Mouse (Mus musculus) urinary bladder, postnatal 36 days (tissue): ENCODE measurements around the gene Patz1.

ENCODE experiments used
- DNase-seq, 2 experiments: peaks; one replicate each; pipeline ENCODE4 v3.0.0; 2022; ENCODE audit warnings: low spot score in 2 of 2, mixed read lengths in 1 of 2

The Patz1 gene

GRCm38 (mm10) chr11:3288521-3289301 lies at the start of gene Patz1:
Patz1 (plus strand) TSS chr11:3288874.
- peak; percentile 45 to 52 for DNase-seq

DNA sequence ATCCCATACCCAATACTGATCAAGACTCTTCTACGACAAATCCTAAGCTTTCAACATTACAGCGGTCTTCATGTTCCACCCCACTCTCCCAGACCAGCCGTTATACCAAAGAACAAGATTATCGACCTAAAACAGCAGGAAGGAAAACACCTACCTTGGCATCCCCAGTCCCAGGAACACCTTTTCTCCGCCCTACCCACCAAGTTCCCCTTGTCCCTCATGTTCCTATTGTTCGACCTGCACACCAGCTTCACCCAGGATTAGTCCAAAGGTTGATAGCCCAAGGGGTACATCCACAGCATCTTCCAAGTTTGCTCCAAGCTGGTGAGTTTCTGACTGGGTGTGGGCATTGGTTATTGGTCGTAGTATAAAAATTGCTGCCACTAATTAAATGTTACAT lies 46.3 kb upstream of the Patz1 start:
- no peak for DNase-seq

- DNase-seq, result no peak
These were observed 44.9 kb upstream of the Patz1 start for GRCm38 (mm10) chr11:3243771-3244170.

- no peak for DNase-seq
These were observed 41.3 kb upstream of the Patz1 start for GRCm38 (mm10) chr11:3247387-3247786.

DNA sequence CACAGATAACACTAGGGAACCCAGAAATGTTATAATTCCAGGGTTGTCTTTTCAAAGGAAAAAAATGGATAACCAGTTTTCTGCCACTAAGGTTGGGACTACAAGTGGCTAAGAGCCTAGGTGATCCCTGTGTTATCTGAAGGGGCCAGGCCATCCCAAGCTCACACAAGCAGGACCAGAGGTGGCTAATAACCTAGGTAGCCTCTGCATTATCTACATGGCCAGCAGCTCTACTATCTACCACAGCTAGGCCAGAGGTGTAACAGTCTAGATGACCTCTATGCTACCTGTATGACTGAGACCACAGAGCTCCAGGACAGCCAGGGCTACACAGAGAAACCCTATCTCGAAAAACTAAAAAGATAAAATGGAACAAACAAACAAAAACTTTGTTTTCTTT lies 29.1 kb upstream of the Patz1 start:
- DNase-seq, result no peak

- DNase-seq, result no peak
These were observed 23.2 kb upstream of the Patz1 start for GRCm38 (mm10) chr11:3265291-3266078.

- DNase-seq, result peak; percentile 84 to 93
These were observed 22.5 kb upstream of the Patz1 start, which contains the start of gene Drg1 for GRCm38 (mm10) chr11:3266079-3266685. Drg1 (minus strand) TSS chr11:3266415.

DNA sequence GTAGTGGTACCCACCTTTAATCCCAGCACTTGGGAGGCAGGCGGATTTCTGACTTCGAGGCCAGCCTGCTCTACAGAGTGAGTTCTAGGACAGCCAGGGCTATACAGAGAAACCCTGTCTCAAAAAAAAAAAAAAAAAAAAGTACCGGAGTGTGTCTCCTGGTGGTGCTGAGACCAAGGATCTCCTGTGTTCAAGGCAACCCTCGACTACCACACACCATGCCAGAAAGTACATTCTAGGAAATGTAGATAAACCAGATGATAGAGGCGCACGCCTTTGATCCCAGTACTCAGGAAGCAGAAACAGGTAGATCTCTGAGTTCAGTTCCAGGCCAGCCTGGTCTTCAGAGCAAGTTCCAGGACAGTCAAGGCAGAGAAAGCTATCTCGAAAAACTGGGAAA lies 21.5 kb upstream of the Patz1 start:
- no peak for DNase-seq

DNA sequence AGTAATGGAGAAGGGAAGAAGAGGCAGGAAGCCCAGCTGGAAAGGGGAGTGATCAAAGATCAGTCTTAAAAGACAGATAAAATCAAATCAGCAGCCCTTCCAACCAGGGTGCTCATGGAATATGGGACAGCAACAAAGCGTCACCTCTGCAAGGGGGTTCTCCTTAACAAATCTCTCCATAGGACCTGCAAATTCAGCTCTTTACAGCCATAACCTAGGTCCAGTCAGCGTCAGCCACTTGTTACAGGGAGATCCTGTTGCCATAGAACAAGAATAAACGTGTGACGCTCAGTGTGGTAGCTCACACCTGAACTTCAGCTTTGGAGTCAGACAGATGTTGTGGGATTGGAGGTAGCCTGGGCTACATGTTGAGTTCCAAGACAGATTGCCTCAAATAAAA lies 19.4 kb upstream of the Patz1 start:
- DNase-seq, result no peak

- no peak for DNase-seq
These were observed 10.3 kb upstream of the Patz1 start for GRCm38 (mm10) chr11:3278351-3278750.

GRCm38 (mm10) chr11:3279729-3280128 lies 8.9 kb upstream of the Patz1 start:
- DNase-seq, result no peak

- no peak for DNase-seq
These were observed 5.8 kb upstream of the Patz1 start for GRCm38 (mm10) chr11:3282887-3283286.

GRCm38 (mm10) chr11:3283645-3284044 lies 5.0 kb upstream of the Patz1 start:
- DNase-seq, result no peak

GRCm38 (mm10) chr11:3285940-3286339 lies 2.7 kb upstream of the Patz1 start:
- DNase-seq, result no peak

GRCm38 (mm10) chr11:3287131-3287530 lies 1.5 kb upstream of the Patz1 start:
- DNase-seq, result no peak

- DNase-seq, result no peak
These were observed 753 bp upstream of the Patz1 start for GRCm38 (mm10) chr11:3287921-3288320.

- DNase-seq, result peak in 1 of 2 experiments; percentile 64
These were observed 678 bp downstream of the Patz1 start for GRCm38 (mm10) chr11:3289302-3289802.

- peak; percentile 64 to 76 for DNase-seq
These were observed 1.3 kb downstream of the Patz1 start for GRCm38 (mm10) chr11:3289803-3290639.

DNA sequence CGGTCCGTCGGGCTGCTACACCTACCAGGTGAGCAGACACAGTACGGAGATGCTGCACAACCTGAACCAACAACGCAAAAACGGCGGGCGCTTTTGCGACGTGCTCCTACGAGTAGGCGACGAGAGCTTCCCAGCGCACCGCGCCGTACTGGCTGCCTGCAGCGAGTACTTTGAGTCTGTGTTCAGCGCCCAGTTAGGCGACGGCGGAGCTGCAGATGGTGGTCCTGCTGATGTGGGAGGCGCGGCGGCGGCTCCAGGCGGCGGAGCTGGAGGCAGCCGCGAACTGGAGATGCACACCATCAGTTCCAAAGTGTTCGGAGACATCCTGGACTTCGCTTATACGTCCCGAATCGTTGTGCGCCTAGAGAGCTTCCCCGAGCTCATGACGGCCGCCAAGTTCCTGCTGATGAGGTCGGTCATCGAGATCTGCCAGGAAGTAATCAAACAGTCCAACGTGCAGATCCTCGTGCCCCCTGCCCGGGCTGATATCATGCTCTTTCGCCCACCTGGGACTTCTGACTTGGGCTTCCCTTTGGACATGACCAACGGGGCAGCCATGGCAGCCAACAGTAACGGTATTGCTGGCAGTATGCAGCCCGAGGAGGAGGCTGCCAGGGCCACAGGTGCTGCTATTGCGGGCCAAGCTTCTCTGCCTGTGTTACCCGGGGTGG lies 2.1 kb downstream of the Patz1 start:
- DNase-seq, result peak in 1 of 2 experiments; percentile 43

DNA sequence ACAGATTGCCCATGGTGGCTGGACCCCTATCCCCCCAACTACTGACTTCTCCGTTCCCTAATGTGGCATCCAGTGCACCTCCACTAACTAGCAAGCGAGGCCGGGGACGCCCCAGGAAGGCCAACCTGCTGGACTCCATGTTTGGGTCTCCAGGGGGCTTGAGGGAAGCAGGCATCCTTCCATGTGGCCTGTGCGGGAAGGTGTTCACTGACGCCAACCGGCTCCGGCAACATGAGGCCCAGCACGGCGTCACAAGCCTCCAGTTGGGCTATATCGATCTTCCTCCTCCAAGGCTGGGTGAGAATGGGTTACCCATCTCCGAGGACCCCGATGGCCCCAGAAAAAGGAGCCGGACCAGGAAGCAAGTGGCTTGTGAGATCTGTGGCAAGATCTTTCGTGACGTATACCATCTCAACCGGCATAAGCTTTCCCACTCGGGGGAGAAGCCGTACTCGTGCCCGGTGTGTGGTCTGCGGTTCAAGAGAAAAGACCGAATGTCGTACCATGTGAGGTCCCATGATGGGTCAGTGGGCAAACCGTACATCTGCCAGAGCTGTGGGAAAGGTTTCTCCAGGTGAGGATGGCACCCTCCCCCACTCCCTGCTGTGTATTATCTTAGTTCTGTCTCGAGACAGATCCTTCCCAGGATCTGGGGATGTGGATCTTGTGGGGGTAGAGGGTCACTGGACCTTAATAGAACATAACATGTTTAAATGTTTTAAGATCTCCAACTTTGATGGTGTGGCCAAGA lies 2.8 kb downstream of the Patz1 start:
- no peak for DNase-seq
